Mouse (Mus musculus): ENCODE measurements at regions not wholly inside any gene's neighbourhood (a gene's known extent, or its start where the extent isn't known, plus 50 kb on each side); places are given as distances from the start of the nearest gene placed in this dataset.

DNA sequence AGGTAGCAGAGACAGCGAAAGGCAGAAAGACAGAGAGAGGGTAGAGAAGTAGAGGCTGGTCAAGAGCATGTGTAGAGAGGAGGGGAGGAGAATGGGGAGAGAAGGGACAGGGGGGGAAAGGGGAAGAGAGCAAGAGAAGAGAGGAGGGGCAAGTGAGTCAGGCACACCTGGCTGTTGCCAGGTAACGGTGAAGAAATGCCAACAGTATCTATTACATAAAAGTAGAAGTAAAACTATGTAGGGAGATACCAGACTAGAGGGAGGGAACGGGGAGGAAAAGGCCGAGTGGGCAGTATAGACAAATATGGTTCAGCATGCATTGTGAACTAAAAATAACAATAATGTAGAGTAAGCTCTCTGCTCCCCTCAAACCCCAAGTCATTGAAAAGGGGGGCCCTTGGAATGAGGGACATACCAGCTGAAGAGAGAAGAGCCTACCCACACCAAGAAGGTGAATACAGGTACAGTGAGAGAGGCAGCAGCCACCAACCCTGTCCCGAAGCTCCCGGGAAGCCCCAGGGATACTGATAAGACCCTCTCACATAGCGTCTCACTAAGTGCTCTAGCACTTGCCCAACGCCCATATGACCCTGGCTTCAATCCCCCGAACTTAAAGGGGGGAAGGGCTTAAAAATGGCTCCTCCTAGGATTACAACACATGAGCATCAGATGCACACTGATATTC lies 56.0 kb upstream of the Hs6st1 start:
- peaks cover 6% of the 10 kb centered on the region for H3K4me1 ChIP-seq (ENCODE audit: control insufficient read depth, insufficient read depth, low read length)
- 90% methylated on average over 9 of the region's 9 CpGs for WGBS
- ATAC-seq (ENCODE audit: low FRiP score) = no peak

GRCm38 (mm10) chr1:36013823-36014341 lies 54.3 kb upstream of the Hs6st1 start:
- H3K9me3 ChIP-seq (ENCODE audit: control insufficient read depth, low read length) = no peaks in the 10 kb centered on the region
- H3K27ac ChIP-seq (ENCODE audit: low read depth, low read length) = no peak overlapping the region
- H3K4me3 ChIP-seq (ENCODE audit: low read depth, low read length) = no peak overlapping the region
- no peak for ATAC-seq (ENCODE audit: low FRiP score)
- H3K4me2 ChIP-seq = no peak overlapping the region
- 22% methylated on average over 11 of the region's 11 CpGs for WGBS
- H3K36me3 ChIP-seq (ENCODE audit: control insufficient read depth, insufficient read depth, low read length) = no peaks in the 10 kb centered on the region
- peaks cover 10% of the 10 kb centered on the region for H3K4me1 ChIP-seq (ENCODE audit: control insufficient read depth, insufficient read depth, low read length)
- DNase-seq (ENCODE audit: low spot score, missing footprints) = peak; percentile 79
- H3K9ac ChIP-seq (ENCODE audit: low read length) = no peak overlapping the region
- H3K27me3 ChIP-seq (ENCODE audit: control insufficient read depth, insufficient read depth, low read length) = no peaks in the 10 kb centered on the region

More for the DNA sequence above, 56.0 kb upstream of the Hs6st1 start:
- Histone ChIP-seq H3K27me3 (ENCODE audit: control insufficient read depth, insufficient read depth, low read length) (no peaks in the 10 kb centered on the region), H3K36me3 (ENCODE audit: control insufficient read depth, insufficient read depth, low read length) (no peaks in the 10 kb centered on the region), H3K9me3 (ENCODE audit: control insufficient read depth, low read length) (no peaks in the 10 kb centered on the region), H3K4me3 (ENCODE audit: low read depth, low read length) (no peak overlapping the region), H3K9ac (ENCODE audit: low read length) (no peak overlapping the region), H3K27ac (ENCODE audit: low read depth, low read length) (no peak overlapping the region), H3K4me2 (no peak overlapping the region)
- DNase-seq (ENCODE audit: low spot score, missing footprints) = peak; percentile 61

GRCm38 (mm10) chr1:36014372-36014771 lies 53.8 kb upstream of the Hs6st1 start:
- peak; percentile 51 for DNase-seq (ENCODE audit: low spot score, missing footprints)
- no peak overlapping the region for H3K4me3 ChIP-seq (ENCODE audit: low read depth, low read length)
- no peak overlapping the region for H3K4me2 ChIP-seq
- no peak for ATAC-seq (ENCODE audit: low FRiP score)
- no peak overlapping the region for H3K27ac ChIP-seq (ENCODE audit: low read depth, low read length)
- H3K27me3 ChIP-seq (ENCODE audit: control insufficient read depth, insufficient read depth, low read length) = no peaks in the 10 kb centered on the region
- no peak overlapping the region for H3K9ac ChIP-seq (ENCODE audit: low read length)
- H3K36me3 ChIP-seq (ENCODE audit: control insufficient read depth, insufficient read depth, low read length) = no peaks in the 10 kb centered on the region
- H3K4me1 ChIP-seq (ENCODE audit: control insufficient read depth, insufficient read depth, low read length) = peaks cover 10% of the 10 kb centered on the region
- 60% methylated on average over 7 of the region's 7 CpGs for WGBS
- H3K9me3 ChIP-seq (ENCODE audit: control insufficient read depth, low read length) = no peaks in the 10 kb centered on the region

GRCm38 (mm10) chr1:36015210-36015609 lies 53.0 kb upstream of the Hs6st1 start:
- 85% methylated on average over 5 of the region's 5 CpGs for WGBS
- no peak for DNase-seq (ENCODE audit: low spot score, missing footprints)
- ATAC-seq (ENCODE audit: low FRiP score) = no peak

DNA sequence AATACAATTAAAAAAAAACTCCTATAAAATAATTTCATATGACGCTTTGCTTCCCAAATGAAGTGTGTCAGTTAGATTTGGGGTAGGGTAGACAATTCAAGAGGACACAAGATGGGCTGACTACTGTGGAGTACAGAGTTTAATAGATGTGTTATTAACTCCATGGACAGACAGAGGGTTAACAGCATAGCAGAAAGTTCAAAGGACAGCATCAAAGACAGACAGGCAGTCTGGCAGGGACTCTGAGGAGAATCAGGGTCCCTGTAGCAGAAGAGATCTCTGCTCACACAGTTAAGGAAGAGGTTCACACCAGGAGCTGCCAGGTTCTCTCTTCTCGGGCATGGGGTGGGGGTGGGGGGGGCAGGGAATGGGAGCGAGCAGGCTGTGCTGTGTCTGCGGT lies 51.6 kb upstream of the Hs6st1 start:
- ATAC-seq (ENCODE audit: low FRiP score) = no peak

More at GRCm38 (mm10) chr1:36015210-36015609, 53.0 kb upstream of the Hs6st1 start:
- H3K27me3 ChIP-seq (ENCODE audit: control insufficient read depth, insufficient read depth, low read length) = no peaks in the 10 kb centered on the region
- no peaks in the 10 kb centered on the region for H3K9me3 ChIP-seq (ENCODE audit: control insufficient read depth, low read length)
- H3K9ac ChIP-seq (ENCODE audit: low read length) = no peak overlapping the region
- H3K36me3 ChIP-seq (ENCODE audit: control insufficient read depth, insufficient read depth, low read length) = no peaks in the 10 kb centered on the region
- H3K27ac ChIP-seq (ENCODE audit: low read depth, low read length) = no peak overlapping the region
- H3K4me3 ChIP-seq (ENCODE audit: low read depth, low read length) = no peak overlapping the region
- H3K4me1 ChIP-seq (ENCODE audit: control insufficient read depth, insufficient read depth, low read length) = peaks cover 10% of the 10 kb centered on the region
- H3K4me2 ChIP-seq = no peak overlapping the region

DNA sequence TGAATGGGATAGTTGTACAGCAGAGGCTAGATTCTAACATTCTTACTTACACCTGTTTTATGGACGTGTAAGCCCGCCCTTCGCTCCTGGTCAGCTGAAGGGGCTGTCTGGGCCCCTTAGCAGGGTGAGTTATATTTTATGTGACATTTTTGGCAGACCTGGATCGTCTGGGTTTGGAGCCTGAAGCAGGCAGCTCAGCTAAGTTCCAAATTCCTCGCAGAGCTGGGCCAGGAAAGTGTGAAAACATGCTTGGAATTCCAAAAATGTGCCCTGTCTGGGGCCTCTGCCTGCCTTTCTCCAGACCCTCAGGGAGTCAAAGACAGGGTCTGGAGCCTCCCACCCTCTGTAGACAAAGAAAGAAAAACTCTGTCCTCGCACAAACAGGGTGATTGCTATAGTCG lies 51.1 kb upstream of the Hs6st1 start:
- DNase-seq (ENCODE audit: low spot score, missing footprints) = peak; percentile 87
- Histone ChIP-seq H3K9me3 (ENCODE audit: control insufficient read depth, low read length) (no peaks in the 10 kb centered on the region), H3K4me2 (no peak overlapping the region), H3K4me1 (ENCODE audit: control insufficient read depth, insufficient read depth, low read length) (peaks cover 10% of the 10 kb centered on the region), H3K27me3 (ENCODE audit: control insufficient read depth, insufficient read depth, low read length) (no peaks in the 10 kb centered on the region), H3K9ac (ENCODE audit: low read length) (no peak overlapping the region), H3K4me3 (ENCODE audit: low read depth, low read length) (no peak overlapping the region), H3K27ac (ENCODE audit: low read depth, low read length) (peak overlapping the region; percentile 65), H3K36me3 (ENCODE audit: control insufficient read depth, insufficient read depth, low read length) (no peaks in the 10 kb centered on the region)
- WGBS = 10% methylated on average over 7 of the region's 7 CpGs
- ATAC-seq (ENCODE audit: low FRiP score) = peak; percentile 76

More for the DNA sequence above, 51.6 kb upstream of the Hs6st1 start:
- Histone ChIP-seq H3K9ac (ENCODE audit: low read length) (no peak overlapping the region), H3K4me1 (ENCODE audit: control insufficient read depth, insufficient read depth, low read length) (peaks cover 10% of the 10 kb centered on the region), H3K36me3 (ENCODE audit: control insufficient read depth, insufficient read depth, low read length) (no peaks in the 10 kb centered on the region), H3K27ac (ENCODE audit: low read depth, low read length) (peak overlapping the region; percentile 65; the same call in 1 of the 2 replicates), H3K4me2 (no peak overlapping the region), H3K9me3 (ENCODE audit: control insufficient read depth, low read length) (no peaks in the 10 kb centered on the region), H3K27me3 (ENCODE audit: control insufficient read depth, insufficient read depth, low read length) (no peaks in the 10 kb centered on the region), H3K4me3 (ENCODE audit: low read depth, low read length) (no peak overlapping the region)
- DNase-seq (ENCODE audit: low spot score, missing footprints) = peak; percentile 84
- 51% methylated on average over 4 of the region's 4 CpGs for WGBS

DNA sequence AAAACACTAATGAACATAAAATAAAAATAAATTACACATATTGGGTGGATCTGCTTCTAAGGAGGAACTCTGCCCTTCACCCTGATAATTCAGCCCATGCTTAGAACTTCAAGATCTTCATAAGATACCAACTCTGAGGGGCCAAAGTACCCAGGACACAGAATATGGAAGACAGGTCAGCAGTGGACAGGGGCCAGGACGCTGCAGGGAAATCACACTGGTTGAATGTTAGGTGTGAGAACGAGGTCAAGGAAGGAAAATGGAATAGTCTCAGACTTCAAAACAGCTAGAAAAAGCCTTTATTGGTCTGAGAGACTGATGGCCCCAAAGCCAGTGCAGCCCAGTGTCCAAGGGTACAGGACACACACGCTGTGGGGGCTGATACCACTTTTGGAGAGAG lies 50.5 kb upstream of the Hs6st1 start:
- DNase-seq (ENCODE audit: low spot score, missing footprints) (peak; percentile 87), ATAC-seq (ENCODE audit: low FRiP score) (no peak)
- no peak overlapping the region for H3K9ac ChIP-seq (ENCODE audit: low read length)
- H3K27me3 ChIP-seq (ENCODE audit: control insufficient read depth, insufficient read depth, low read length) = no peaks in the 10 kb centered on the region
- 60% methylated on average over 3 of the region's 3 CpGs for WGBS
- H3K4me2 ChIP-seq = no peak overlapping the region
- H3K9me3 ChIP-seq (ENCODE audit: control insufficient read depth, low read length) = no peaks in the 10 kb centered on the region
- H3K27ac ChIP-seq (ENCODE audit: low read depth, low read length) = no peak overlapping the region
- H3K4me3 ChIP-seq (ENCODE audit: low read depth, low read length) = no peak overlapping the region
- H3K4me1 ChIP-seq (ENCODE audit: control insufficient read depth, insufficient read depth, low read length) = peaks cover 10% of the 10 kb centered on the region
- no peaks in the 10 kb centered on the region for H3K36me3 ChIP-seq (ENCODE audit: control insufficient read depth, insufficient read depth, low read length)
